Mouse (Mus musculus) adrenal gland, postnatal 10 days (tissue): ENCODE measurements around the gene Kmt2b. TPM values are rescaled to one million over a fixed set of nuclear protein-coding genes. Genes with fewer than 3 reads are reported as not detected.

Source experiments
- DNase-seq: peaks from one replicate; pipeline ENCODE4 v3.0.0; 2021; ENCODE audit warnings: mixed read lengths
- microRNA-seq: library from miRNA; unstranded; fragments of <30 nt; microRNA quantifications from one replicate; pipeline ENCODE4 v1.2.0, GENCODE M21; 2021
- total RNA-seq, 2 experiments: library from RNA; stranded (reverse); gene quantifications; 2 replicates each; pipeline ENCODE4 v1.2.3; 2021

Kmt2b gene
- total RNA-seq, 2 experiments from 2014 or later = 34.9 to 48.7 TPM

GRCm38 (mm10) chr7:30534633-30535577, 53.6 kb downstream of the Kmt2b start, which contains the start of gene Arhgap33:
Gene Arhgap33 (minus strand): TSS chr7:30535060.
- DNase-seq = peak; percentile 97

GRCm38 (mm10) chr7:30533941-30534632, 54.4 kb downstream of the Kmt2b start:
- DNase-seq = no peak

- peak; percentile 52 for DNase-seq
Measured at GRCm38 (mm10) chr7:30532931-30533330, 55.6 kb downstream of the Kmt2b start.

- DNase-seq = no peak
Measured at GRCm38 (mm10) chr7:30531291-30531815, 57.2 kb downstream of the Kmt2b start.

- DNase-seq = no peak
Measured at GRCm38 (mm10) chr7:30526981-30527380, 61.5 kb downstream of the Kmt2b start.

GRCm38 (mm10) chr7:30526399-30526798, 62.1 kb downstream of the Kmt2b start:
- no peak for DNase-seq

- DNase-seq = no peak
Measured at GRCm38 (mm10) chr7:30525954-30526353, 62.6 kb downstream of the Kmt2b start.

- no peak for DNase-seq
Measured at GRCm38 (mm10) chr7:30524487-30524886, 64.0 kb downstream of the Kmt2b start.

- DNase-seq = no peak
Measured at GRCm38 (mm10) chr7:30522871-30523270, 65.7 kb downstream of the Kmt2b start.

- DNase-seq = no peak
Measured at GRCm38 (mm10) chr7:30520856-30521255, 67.7 kb downstream of the Kmt2b start.

- DNase-seq = no peak
Measured at GRCm38 (mm10) chr7:30520396-30520795, 68.1 kb downstream of the Kmt2b start.

Small RNA genes within 50 kb of the gene (microRNA-seq; reads per million reads assigned to microRNA genes)
- gene Gm38670 (not detected), gene Mir3569 (1.8 reads per million)

Other genes starting within 250 kb of the Kmt2b start
- 10 to 100 TPM; 13.2 to 15.1 TPM for gene Lrfn3, start 226.0 kb downstream of the Kmt2b start, total RNA-seq
- gene Tyrobp, start 175.0 kb downstream of the Kmt2b start, total RNA-seq = 10 to 100 TPM; 25.8 to 29.1 TPM
- gene Hcst, start 168.9 kb downstream of the Kmt2b start, total RNA-seq = 1 to 10 TPM; 3.7 to 4.9 TPM
- 1 to 10 TPM; 2.3 to 2.4 TPM for gene Nfkbid, start 167.0 kb downstream of the Kmt2b start, total RNA-seq
- gene Aplp1, start 143.2 kb downstream of the Kmt2b start, total RNA-seq = 10 to 100 TPM; 26.1 to 34.3 TPM
- not detected for gene Kirrel2, start 131.0 kb downstream of the Kmt2b start, total RNA-seq
- not detected for gene Nphs1, start 130.4 kb downstream of the Kmt2b start, total RNA-seq
- gene Prodh2, start 95.1 kb downstream of the Kmt2b start, total RNA-seq = 10 to 100 TPM; 26.0 to 56.1 TPM
- 10 to 100 TPM in 1 of 2 experiments, 1 to 10 TPM in 1; 5.0 to 11.7 TPM for gene Arhgap33, start 53.7 kb downstream of the Kmt2b start, total RNA-seq
- gene Hspb6, start 36.5 kb downstream of the Kmt2b start, total RNA-seq = 10 to 100 TPM; 25.5 to 68.9 TPM
- gene Proser3, start 36.4 kb downstream of the Kmt2b start, total RNA-seq = 10 to 100 TPM in 1 of 2 experiments, 1 to 10 TPM in 1; 5.3 to 10.1 TPM
- 10 to 100 TPM; 34.4 to 40.5 TPM for gene Lin37, start 28.9 kb downstream of the Kmt2b start, total RNA-seq
- gene U2af1l4, start 25.4 kb downstream of the Kmt2b start, total RNA-seq = 10 to 100 TPM; 61.4 to 71.1 TPM
- gene Gm49396, start 25.4 kb downstream of the Kmt2b start, total RNA-seq = 1 to 10 TPM; 2.4 to 7.1 TPM
- gene Psenen, start 25.1 kb downstream of the Kmt2b start, total RNA-seq = 100 to 1,000 TPM; 119 to 128 TPM
- gene Igflr1, start 23.3 kb downstream of the Kmt2b start, total RNA-seq = 1 to 10 TPM; 2.6 to 4.7 TPM
- under 1 TPM; 0.18 to 0.27 TPM for gene Zbtb32, start 10.2 kb upstream of the Kmt2b start, total RNA-seq
- gene Upk1a, start 24.1 kb upstream of the Kmt2b start, total RNA-seq = under 1 TPM; 0.33 to 0.48 TPM
- gene Cox6b1, start 37.4 kb upstream of the Kmt2b start, total RNA-seq = 1,000 to 10,000 TPM; 3,012 to 3,285 TPM
- gene Etv2, start 47.1 kb upstream of the Kmt2b start, total RNA-seq = not detected
- 10 to 100 TPM; 64.5 to 72.9 TPM for gene Rbm42, start 61.6 kb upstream of the Kmt2b start, total RNA-seq
- 10 to 100 TPM; 10.5 to 12.4 TPM for gene Haus5, start 76.3 kb upstream of the Kmt2b start, total RNA-seq
- gene Pmis2, start 82.9 kb upstream of the Kmt2b start, total RNA-seq = not detected
- 1 to 10 TPM in 1 of 2 experiments, not detected in 1; 2.6 TPM for gene 2200002J24Rik, start 110.2 kb upstream of the Kmt2b start, total RNA-seq
- 1 to 10 TPM; 2.3 to 3.1 TPM for gene Atp4a, start 123.5 kb upstream of the Kmt2b start, total RNA-seq
- 100 to 1,000 TPM; 246 to 247 TPM for gene Tmem147, start 140.8 kb upstream of the Kmt2b start, total RNA-seq
- not detected for gene Gapdhs, start 155.0 kb upstream of the Kmt2b start, total RNA-seq
- gene Sbsn, start 162.7 kb upstream of the Kmt2b start, total RNA-seq = 10 to 100 TPM; 25.4 to 34.6 TPM
- 1 to 10 TPM; 2.6 to 3.9 TPM for gene Dmkn, start 175.0 kb upstream of the Kmt2b start, total RNA-seq
- 1 to 10 TPM; 1.5 to 1.6 TPM for gene Krtdap, start 199.2 kb upstream of the Kmt2b start, total RNA-seq
- gene Ffar2, start 235.0 kb upstream of the Kmt2b start, total RNA-seq = 1 to 10 TPM in 1 of 2 experiments, under 1 TPM in 1; 0.94 to 1.7 TPM